Mouse (Mus musculus) thymus, postnatal 10 days (tissue): ENCODE results near the gene Mlec.

Experiments used
- DNase-seq, 2 experiments: peaks; one replicate each; pipeline ENCODE4 v3.0.0; 2021; ENCODE audit warnings: low spot score in 2 of 2

Mlec gene

GRCm38 (mm10) chr5:115158040-115158983, at the start of gene Mlec:
Gene Mlec, minus strand, starts transcription at chr5:115158179.
- peak; percentile 98 to 100 for DNase-seq

GRCm38 (mm10) chr5:115207244-115207643, 49.3 kb upstream of the Mlec start:
- DNase-seq = no peak

- no peak for DNase-seq
These were observed 46.8 kb upstream of the Mlec start for GRCm38 (mm10) chr5:115204562-115205311.

GRCm38 (mm10) chr5:115203735-115204561, 46.0 kb upstream of the Mlec start:
- no peak for DNase-seq

GRCm38 (mm10) chr5:115194626-115195221, 36.7 kb upstream of the Mlec start:
- DNase-seq = no peak

- peak; percentile 57 to 86 for DNase-seq
These were observed 36.0 kb upstream of the Mlec start, which contains the start of gene Cabp1 for GRCm38 (mm10) chr5:115193669-115194625. Gene Cabp1, minus strand, starts transcription at chr5:115194381.

- peak in 1 of 2 experiments; percentile 44 for DNase-seq
These were observed 35.2 kb upstream of the Mlec start for GRCm38 (mm10) chr5:115193226-115193625.

GRCm38 (mm10) chr5:115192828-115193195, 34.8 kb upstream of the Mlec start:
- no peak for DNase-seq

GRCm38 (mm10) chr5:115191880-115192827, 34.2 kb upstream of the Mlec start:
- DNase-seq = no peak

GRCm38 (mm10) chr5:115190081-115190480, 32.1 kb upstream of the Mlec start:
- DNase-seq = no peak

GRCm38 (mm10) chr5:115188824-115189223, 30.8 kb upstream of the Mlec start:
- peak in 1 of 2 experiments; percentile 49 for DNase-seq

GRCm38 (mm10) chr5:115187188-115188131, 29.5 kb upstream of the Mlec start:
- peak; percentile 77 to 94 for DNase-seq

GRCm38 (mm10) chr5:115186371-115187073, 28.5 kb upstream of the Mlec start:
- no peak for DNase-seq

- DNase-seq = no peak
These were observed 26.7 kb upstream of the Mlec start for GRCm38 (mm10) chr5:115184726-115185125.

- DNase-seq = no peak
These were observed 25.5 kb upstream of the Mlec start for GRCm38 (mm10) chr5:115183482-115183881.

- no peak for DNase-seq
These were observed 24.9 kb upstream of the Mlec start for GRCm38 (mm10) chr5:115182925-115183324.
